ENCODE assay signal across 20 mouse cellular contexts in genomic region chr19:55861746-55862145, GRCm38 (mm10).
A peak's percentile ranks its signal among the peaks of the same experiment; 100 is the strongest.
DNase-seq lines count a peak whose midpoint lies in the region; ATAC-seq and TF ChIP-seq lines count a peak whose summit lies in the region.
"Had no signal": no experiment of that assay in that cellular context is flagged by ENCODE, and none has a peak within 500 bp of the region (broad histone marks: within the 10 kb centered on the region; RNA-seq: fewer than 3 reads in every experiment).

No protein-coding gene starts in this region.

- ATAC-seq in heart, embryonic 13.5 days (ENCODE audit: extremely low read depth, insufficient number of reproducible peaks, low FRiP score, low TSS enrichment), result no peak
- peak; percentile 81 for ATAC-seq in liver, embryonic 13.5 days (ENCODE audit: low read depth)
- ATAC-seq in stomach, embryonic 16.5 days (ENCODE audit: insufficient read depth, low FRiP score), result no peak
- ATAC-seq: forebrain, embryonic 16.5 days had no signal

- no peak for TF ChIP-seq EP300 in heart, adult 2 months (IDR thresholded peaks at IDR 0.05; ENCODE audit: insufficient read depth, low read depth, low read length)

- no peaks in the 10 kb centered on the region for H3K27me3 ChIP-seq in heart, embryonic 13.5 days (replicated peaks)
- no peaks in the 10 kb centered on the region for H3K27me3 ChIP-seq in heart, adult 2 months (ENCODE audit: control insufficient read depth, insufficient read depth, low read length)
- H3K27me3 ChIP-seq in liver, embryonic 13.5 days, result peaks cover 3% of the 10 kb centered on the region; the same call in 1 of the 2 replicates
- H3K27me3 ChIP-seq in stomach, embryonic 16.5 days (ENCODE audit: control insufficient read depth, insufficient read depth, low read length), result no peaks in the 10 kb centered on the region
- H3K27me3 ChIP-seq: hindbrain, embryonic 15.5 days; neural tube, embryonic 12.5 days had no signal

- H3K36me3 ChIP-seq in heart, embryonic 13.5 days, result peaks cover 20% of the 10 kb centered on the region
- H3K36me3 ChIP-seq in heart, adult 2 months (ENCODE audit: control insufficient read depth, insufficient read depth, low read length), result no peaks in the 10 kb centered on the region
- H3K36me3 ChIP-seq in liver, embryonic 13.5 days, result no peaks in the 10 kb centered on the region
- H3K36me3 ChIP-seq in stomach, embryonic 16.5 days (ENCODE audit: control insufficient read depth, insufficient read depth, low read length), result no peaks in the 10 kb centered on the region
- H3K36me3 ChIP-seq: hindbrain, embryonic 15.5 days; neural tube, embryonic 12.5 days had no signal

- peaks cover 54% of the 10 kb centered on the region for H3K4me1 ChIP-seq in heart, embryonic 13.5 days
- peaks cover 5% of the 10 kb centered on the region for H3K4me1 ChIP-seq in heart, adult 2 months (ENCODE audit: control insufficient read depth, insufficient read depth, low read length)
- peaks cover 77% of the 10 kb centered on the region for H3K4me1 ChIP-seq in liver, embryonic 13.5 days (replicated peaks)
- peaks cover 4% of the 10 kb centered on the region; the same call in 1 of the 2 replicates for H3K4me1 ChIP-seq in stomach, embryonic 16.5 days (ENCODE audit: control insufficient read depth, insufficient read depth, low read length)
- H3K4me1 ChIP-seq: hindbrain, embryonic 15.5 days; neural tube, embryonic 12.5 days had no signal

- TF ChIP-seq POLR2A in heart, adult 2 months (IDR thresholded peaks at IDR 0.05; ENCODE audit: insufficient read depth, low read depth, low read length), result no peak

- no peaks in the 10 kb centered on the region for H3K9me3 ChIP-seq in heart, embryonic 13.5 days
- no peaks in the 10 kb centered on the region for H3K9me3 ChIP-seq in liver, embryonic 13.5 days (replicated peaks)
- H3K9me3 ChIP-seq in stomach, embryonic 16.5 days (replicated peaks; ENCODE audit: control insufficient read depth, low read length), result no peaks in the 10 kb centered on the region
- H3K9me3 ChIP-seq: hindbrain, embryonic 15.5 days; megakaryocyte, embryonic 14.5 days; neural tube, embryonic 12.5 days had no signal

- DNase-seq in heart, adult 2 months, result no peak
- peak; percentile 63 for DNase-seq in c-Kit-positive CD71-positive TER-119-positive erythroid progenitor cells, embryonic 14.5 days (ENCODE audit: low spot score)
- DNase-seq in liver, embryonic 13.5 days, result peak; percentile 66
- no peak for DNase-seq in layer of hippocampus, postnatal 36 days
- DNase-seq in right cerebral cortex, adult 18-20 months, result no peak
- DNase-seq in spleen, postnatal 14 days (ENCODE audit: low spot score in 2 of 2), result no peak
- DNase-seq: B cell, adult 2 months; cerebellum, adult 11-12 months; cerebellum, postnatal 25 days; heart, postnatal 10 days; kidney, adult 8-10 months; kidney, postnatal 36 days; lung, postnatal 14 days; right cerebral cortex, postnatal 14 days had no signal

- intact Hi-C loops in heart, adult 2 months (cut with DNase I), result no loop called here

- H3K4me3 ChIP-seq in heart, embryonic 13.5 days, result no peak overlapping the region
- H3K4me3 ChIP-seq in heart, adult 2 months, result no peak overlapping the region
- no peak overlapping the region for H3K4me3 ChIP-seq in liver, embryonic 13.5 days (replicated peaks)
- H3K4me3 ChIP-seq in stomach, embryonic 16.5 days (replicated peaks; ENCODE audit: low read length), result no peak overlapping the region
- H3K4me3 ChIP-seq: hindbrain, embryonic 15.5 days; megakaryocyte, embryonic 14.5 days; neural tube, embryonic 12.5 days had no signal

- 0 out of 2 replicates have a peak overlapping the region, but pooled peaks have one; percentile 34 for H3K9ac ChIP-seq in heart, embryonic 13.5 days
- no peak overlapping the region for H3K9ac ChIP-seq in heart, adult 2 months (ENCODE audit: low read depth, low read length)
- peak overlapping the region; percentile 55 for H3K9ac ChIP-seq in liver, embryonic 13.5 days
- H3K9ac ChIP-seq in stomach, embryonic 16.5 days (ENCODE audit: low read length), result no peak overlapping the region
- H3K9ac ChIP-seq: hindbrain, embryonic 15.5 days; neural tube, embryonic 12.5 days had no signal

- H3K27ac ChIP-seq in heart, embryonic 13.5 days (replicated peaks), result 0 out of 2 replicates have a peak overlapping the region, but pooled peaks have one; percentile 12
- no peak overlapping the region for H3K27ac ChIP-seq in heart, adult 2 months
- peak overlapping the region; percentile 88 for H3K27ac ChIP-seq in liver, embryonic 13.5 days
- H3K27ac ChIP-seq in stomach, embryonic 16.5 days (ENCODE audit: low read length), result peak overlapping the region; percentile 16; the same call in 1 of the 2 replicates
- H3K27ac ChIP-seq: hindbrain, embryonic 15.5 days; neural tube, embryonic 12.5 days had no signal

- H3K4me2 ChIP-seq in heart, embryonic 13.5 days, result no peak overlapping the region
- H3K4me2 ChIP-seq in liver, embryonic 13.5 days, result peak overlapping the region; percentile 6
- H3K4me2 ChIP-seq in stomach, embryonic 16.5 days (ENCODE audit: low read depth, low read length), result no peak overlapping the region
- H3K4me2 ChIP-seq: hindbrain, embryonic 15.5 days; neural tube, embryonic 12.5 days had no signal

- H3K79me2 ChIP-seq in heart, adult 2 months (replicated peaks; ENCODE audit: control insufficient read depth, insufficient read depth, low read length), result no peaks in the 10 kb centered on the region; the same call in 1 of the 2 replicates

- TF ChIP-seq CTCF in heart, adult 2 months (IDR thresholded peaks at IDR 0.05), result no peak

- 40% methylated on average over 2 of the region's 2 CpGs for WGBS in heart, embryonic 13.5 days
- WGBS in heart, adult 2 months, result 62% methylated on average over 2 of the region's 2 CpGs
- 17% methylated on average over 2 of the region's 2 CpGs for WGBS in liver, embryonic 13.5 days (ENCODE audit: insufficient replicate concordance)
- 39% methylated on average over 2 of the region's 2 CpGs for WGBS in stomach, embryonic 16.5 days

Comparison
In these comparisons a context has a peak if more than half of its experiments do, and no peak if none do; other contexts are left out.
1. H3K9ac ChIP-seq: peak in heart, embryonic 13.5 days (single experiment) and liver, embryonic 13.5 days (single experiment); none in heart, adult 2 months (single experiment) and stomach, embryonic 16.5 days (single experiment).
2. DNase-seq: peak in c-Kit-positive CD71-positive TER-119-positive erythroid progenitor cells, embryonic 14.5 days (single experiment) and liver, embryonic 13.5 days (single experiment); none in heart, adult 2 months (0 of 2), layer of hippocampus, postnatal 36 days (0 of 2), right cerebral cortex, adult 18-20 months (single experiment) and spleen, postnatal 14 days (0 of 2).